Mouse (Mus musculus) limb, embryonic 12.5 days (tissue): ENCODE data around the gene Havcr2. TPM values are rescaled to one million over a fixed set of nuclear protein-coding genes. Genes with fewer than 3 reads are reported as not detected.
A peak's percentile ranks its signal among the peaks of the same experiment; 100 is the strongest.
"Not testable (repeated sequence)": the region's sequence is repeated elsewhere in the genome, so short reads cannot be mapped to it uniquely, and the experiment has no call there.

ENCODE experiments used
- ATAC-seq: fragments of 200-750 bp; cut with Nextera tagmentation; 2 replicates; pipeline ENCODE4 v1.8.0; 2017; ENCODE audit warnings: low read depth, moderate TSS enrichment; ENCODE audit not compliant: insufficient number of reproducible peaks, insufficient read depth, low FRiP score, low TSS enrichment
- H3K27ac ChIP-seq: fragments of 300-500 bp; sonication (generic); 2 replicates; pipeline ENCODE4 v1.5.1; 2016; ENCODE audit warnings: mild to moderate bottlenecking, moderate library complexity
- H3K27me3 ChIP-seq: fragments of 300-500 bp; sonication (generic); 2 replicates; pipeline ENCODE4 v1.6.1; 2016; ENCODE audit warnings: mild to moderate bottlenecking, moderate library complexity
- H3K36me3 ChIP-seq: fragments of 300-500 bp; sonication (generic); 2 replicates; pipeline ENCODE4 v1.6.1; 2016; ENCODE audit warnings: mild to moderate bottlenecking, moderate library complexity
- H3K4me1 ChIP-seq: fragments of 300-500 bp; sonication (generic); replicated peaks from 2 replicates; pipeline ENCODE4 v1.6.1; 2016
- H3K4me2 ChIP-seq: fragments of 300-500 bp; sonication (generic); 2 replicates; pipeline ENCODE4 v1.6.1; 2016; ENCODE audit warnings: mild to moderate bottlenecking, moderate library complexity
- H3K4me3 ChIP-seq: fragments of 300-500 bp; sonication (generic); replicated peaks from 2 replicates; pipeline ENCODE4 v1.5.1; 2016; ENCODE audit warnings: mild to moderate bottlenecking
- H3K9ac ChIP-seq: fragments of 300-500 bp; sonication (generic); replicated peaks from 2 replicates; pipeline ENCODE4 v1.6.1; 2016; ENCODE audit warnings: mild to moderate bottlenecking, moderate library complexity
- H3K9me3 ChIP-seq: fragments of 300-500 bp; sonication (generic); 2 replicates; pipeline ENCODE4 v1.6.1; 2016; ENCODE audit warnings: mild to moderate bottlenecking, moderate library complexity
- WGBS: fragments of 180-500 bp; shearing (Covaris S2); methylation state at CpG from one replicate; pipeline ENCODE4 v1.1.7; 2016; 5-methylcytosine and 5-hydroxymethylcytosine counted together
- polyA plus RNA-seq: library from polyadenylated mRNA; unstranded; fragments of >200 nt; fragmentation: Nextera tagmentation; extraction: Ambion mirVana; gene quantifications from 2 replicates; pipeline ENCODE4 v1.2.1, GENCODE M21; 2016

Gene Havcr2
- polyA plus RNA-seq, 1 experiment from 2014 or later: not detected

GRCm38 (mm10) chr11:46461362-46461761, 6.6 kb downstream of the Havcr2 start:
- WGBS: 55% methylated on average over 5 of the region's 5 CpGs
- no peak for ATAC-seq

DNA sequence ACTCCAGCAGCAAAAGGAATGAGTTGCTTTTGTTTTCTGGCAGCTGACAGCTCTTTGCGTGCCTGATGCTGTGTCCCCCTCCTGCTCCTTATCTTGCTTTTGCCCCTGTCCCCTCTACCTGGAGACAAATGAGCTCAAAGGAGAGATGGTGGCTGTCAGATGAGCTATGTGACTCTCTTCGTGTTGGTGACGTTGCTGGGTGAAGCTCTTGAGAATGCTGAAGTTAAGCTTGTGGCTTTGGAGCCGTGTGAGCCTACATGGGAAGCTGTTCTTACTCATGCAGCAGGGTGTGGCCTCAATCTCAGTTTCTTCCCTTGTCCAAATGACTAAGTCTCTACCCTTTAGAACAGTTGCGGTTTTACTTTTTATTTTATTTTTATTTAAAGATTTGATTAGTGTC, 7.2 kb downstream of the Havcr2 start:
- no peaks in the 10 kb centered on the region for H3K9me3 ChIP-seq
- H3K36me3 ChIP-seq: no peaks in the 10 kb centered on the region
- H3K4me1 ChIP-seq: peaks cover 14% of the 10 kb centered on the region
- no peak overlapping the region for H3K4me3 ChIP-seq
- no peaks in the 10 kb centered on the region for H3K27me3 ChIP-seq
- H3K4me2 ChIP-seq: no peak overlapping the region
- WGBS: 60% methylated on average over 5 of the region's 5 CpGs
- ATAC-seq: no peak
- H3K27ac ChIP-seq: 0 out of 2 replicates have a peak overlapping the region, but pooled peaks have one; percentile 45
- H3K9ac ChIP-seq: no peak overlapping the region

More at GRCm38 (mm10) chr11:46461362-46461761, 6.6 kb downstream of the Havcr2 start:
- peaks cover 12% of the 10 kb centered on the region for H3K4me1 ChIP-seq
- no peak overlapping the region for H3K4me3 ChIP-seq
- H3K27me3 ChIP-seq: no peaks in the 10 kb centered on the region
- no peaks in the 10 kb centered on the region for H3K9me3 ChIP-seq
- H3K4me2 ChIP-seq: no peak overlapping the region
- H3K36me3 ChIP-seq: no peaks in the 10 kb centered on the region
- no peak overlapping the region for H3K27ac ChIP-seq
- no peak overlapping the region for H3K9ac ChIP-seq

DNA sequence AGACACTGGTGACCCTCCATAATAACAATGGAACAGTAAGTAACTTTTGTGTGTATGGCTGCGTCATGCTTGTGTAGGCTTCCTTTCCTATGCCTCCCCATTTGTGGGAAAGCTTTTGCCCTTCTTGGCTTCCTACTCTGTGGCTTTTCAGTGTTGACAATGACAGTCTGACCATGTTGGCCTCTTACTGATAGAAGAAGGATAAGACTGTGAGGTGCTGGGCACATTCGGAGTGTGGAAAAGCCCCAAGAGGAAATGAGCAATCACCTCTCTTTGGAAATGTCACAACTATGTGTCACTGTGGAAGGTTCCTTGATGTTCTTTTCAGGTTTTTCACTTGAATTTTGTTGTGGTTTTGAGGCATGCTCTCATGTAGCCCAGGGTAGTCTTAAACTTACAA, 12.1 kb downstream of the Havcr2 start:
- H3K27ac ChIP-seq: no peak overlapping the region
- no peak overlapping the region for H3K9ac ChIP-seq
- H3K36me3 ChIP-seq: no peaks in the 10 kb centered on the region
- no peak overlapping the region for H3K4me2 ChIP-seq
- no peaks in the 10 kb centered on the region for H3K27me3 ChIP-seq
- H3K4me3 ChIP-seq: no peak overlapping the region
- no peak for ATAC-seq
- no peaks in the 10 kb centered on the region for H3K9me3 ChIP-seq
- WGBS: 93% methylated on average over 2 of the region's 2 CpGs
- H3K4me1 ChIP-seq: peaks cover 13% of the 10 kb centered on the region

DNA sequence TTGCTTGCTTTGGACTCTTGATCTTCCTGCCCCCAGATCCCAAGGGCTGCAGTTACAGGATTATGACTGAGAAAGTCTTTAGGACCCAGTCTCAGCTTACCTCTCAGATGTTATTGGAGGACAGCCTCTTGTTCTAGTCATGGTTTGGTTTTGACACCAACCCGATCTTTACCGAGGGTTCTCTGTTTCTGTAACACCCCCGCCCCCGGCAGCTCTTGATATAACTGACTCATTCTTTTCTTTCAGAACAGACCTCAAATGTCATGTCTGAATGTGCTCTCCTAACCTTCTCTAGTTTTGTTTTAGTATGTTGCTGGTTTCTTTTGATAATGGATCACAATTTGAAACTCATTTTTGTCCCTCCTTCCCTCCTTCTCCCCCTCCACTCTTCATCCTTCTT, 19.5 kb downstream of the Havcr2 start:
- Histone ChIP-seq H3K4me3 (no peak overlapping the region), H3K27me3 (no peaks in the 10 kb centered on the region), H3K27ac (no peak overlapping the region), H3K4me2 (no peak overlapping the region), H3K9me3 (no peaks in the 10 kb centered on the region), H3K9ac (no peak overlapping the region), H3K4me1 (no peaks in the 10 kb centered on the region), H3K36me3 (no peaks in the 10 kb centered on the region)
- no peak for ATAC-seq
- WGBS: 89% methylated on average over 4 of the region's 4 CpGs

GRCm38 (mm10) chr11:46479311-46479710, 24.6 kb downstream of the Havcr2 start:
- no peak overlapping the region for H3K4me2 ChIP-seq
- no peak overlapping the region for H3K9ac ChIP-seq
- H3K4me1 ChIP-seq: no peaks in the 10 kb centered on the region
- peaks cover 5% of the 10 kb centered on the region for H3K9me3 ChIP-seq
- no peak overlapping the region for H3K4me3 ChIP-seq
- no peak overlapping the region for H3K27ac ChIP-seq
- no peaks in the 10 kb centered on the region for H3K27me3 ChIP-seq
- H3K36me3 ChIP-seq: no peaks in the 10 kb centered on the region
- 91% methylated on average over 9 of the region's 9 CpGs for WGBS
- no peak for ATAC-seq

DNA sequence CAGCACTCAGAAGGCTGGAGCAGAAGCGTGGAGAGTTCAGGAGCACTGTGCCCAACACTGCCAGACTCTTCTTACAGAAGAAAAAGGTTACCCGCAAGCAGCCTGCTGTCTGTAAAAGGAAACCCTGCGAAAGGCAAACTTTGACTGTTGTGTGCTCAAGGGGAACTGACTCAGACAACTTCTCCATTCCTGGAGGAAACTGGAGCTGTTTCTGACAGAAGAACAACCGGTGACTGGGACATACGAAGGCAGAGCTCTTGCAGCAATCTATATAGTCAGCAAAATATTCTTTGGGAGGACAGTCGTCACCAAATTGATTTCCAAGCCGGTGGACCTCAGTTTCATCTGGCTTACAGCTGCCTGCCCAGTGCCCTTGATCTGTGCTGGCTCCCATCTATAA, 25.8 kb downstream of the Havcr2 start:
- H3K4me3 ChIP-seq: no peak overlapping the region
- no peak for ATAC-seq
- H3K9me3 ChIP-seq: peaks cover 5% of the 10 kb centered on the region
- no peaks in the 10 kb centered on the region for H3K4me1 ChIP-seq
- H3K9ac ChIP-seq: no peak overlapping the region
- no peaks in the 10 kb centered on the region for H3K36me3 ChIP-seq
- H3K27ac ChIP-seq: no peak overlapping the region
- H3K4me2 ChIP-seq: no peak overlapping the region
- WGBS: 64% methylated on average over 7 of the region's 7 CpGs
- H3K27me3 ChIP-seq: no peaks in the 10 kb centered on the region

- Histone ChIP-seq H3K4me3 (no peak overlapping the region), H3K27me3 (no peaks in the 10 kb centered on the region), H3K27ac (no peak overlapping the region), H3K4me1 (no peaks in the 10 kb centered on the region), H3K4me2 (no peak overlapping the region), H3K9me3 (no peaks in the 10 kb centered on the region), H3K36me3 (no peaks in the 10 kb centered on the region), H3K9ac (no peak overlapping the region)
- 18% methylated on average over 1 of the region's 1 CpGs for WGBS
- ATAC-seq: no peak
Observed at GRCm38 (mm10) chr11:46488231-46488630, 33.5 kb downstream of the Havcr2 start.

DNA sequence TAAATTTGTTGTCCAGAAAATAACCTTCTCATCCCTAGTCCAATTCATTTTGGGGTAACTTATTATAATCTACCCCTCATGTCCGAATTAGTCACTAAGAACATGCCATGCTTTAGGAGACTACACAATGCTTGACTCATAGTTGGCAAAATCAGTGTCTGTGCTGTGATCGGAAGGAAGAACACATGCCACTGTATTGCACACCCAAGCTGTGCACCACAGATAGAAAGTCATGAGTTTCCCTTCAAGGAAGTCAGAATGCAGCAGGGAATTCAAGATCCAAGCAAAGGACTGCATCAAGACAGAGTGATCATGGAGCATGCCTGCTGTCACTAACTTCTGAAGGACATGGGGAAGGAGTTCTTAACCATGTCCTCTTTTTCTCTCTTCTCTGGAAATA, 33.9 kb downstream of the Havcr2 start:
- Histone ChIP-seq H3K36me3 (no peaks in the 10 kb centered on the region), H3K4me2 (no peak overlapping the region), H3K4me3 (no peak overlapping the region), H3K27me3 (no peaks in the 10 kb centered on the region), H3K9ac (no peak overlapping the region), H3K9me3 (no peaks in the 10 kb centered on the region), H3K4me1 (no peaks in the 10 kb centered on the region), H3K27ac (no peak overlapping the region)
- 84% methylated on average over 2 of the region's 2 CpGs for WGBS
- ATAC-seq: no peak

DNA sequence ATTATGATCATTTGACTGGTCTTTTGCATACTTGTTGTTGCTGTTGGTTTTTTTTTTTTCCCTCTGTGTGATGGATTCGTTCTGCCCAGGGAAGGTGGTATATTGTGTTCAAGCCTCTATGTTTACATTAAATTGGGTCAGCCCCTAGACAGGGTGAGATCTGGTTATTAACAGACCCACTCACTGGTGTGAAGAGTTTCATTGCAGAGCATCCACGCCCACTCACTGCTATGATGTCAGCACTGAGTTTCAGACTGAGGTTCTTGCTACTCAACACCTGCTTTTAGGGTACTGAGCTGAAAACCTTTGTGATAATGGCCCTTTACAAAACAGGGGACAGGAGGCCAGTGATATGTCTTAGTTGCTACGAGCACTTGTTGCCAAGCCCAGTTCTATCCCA, 52.4 kb downstream of the Havcr2 start:
- H3K9me3 ChIP-seq: no peaks in the 10 kb centered on the region
- no peak for ATAC-seq
- H3K27ac ChIP-seq: no peak overlapping the region
- no peaks in the 10 kb centered on the region for H3K4me1 ChIP-seq
- WGBS: 76% methylated on average over 3 of the region's 3 CpGs
- no peak overlapping the region for H3K4me3 ChIP-seq
- no peak overlapping the region for H3K9ac ChIP-seq
- no peaks in the 10 kb centered on the region for H3K27me3 ChIP-seq
- H3K4me2 ChIP-seq: no peak overlapping the region
- H3K36me3 ChIP-seq: no peaks in the 10 kb centered on the region

GRCm38 (mm10) chr11:46509900-46510299, 55.2 kb downstream of the Havcr2 start:
- Histone ChIP-seq H3K9me3 (no peaks in the 10 kb centered on the region), H3K4me2 (no peak overlapping the region), H3K4me1 (no peaks in the 10 kb centered on the region), H3K36me3 (no peaks in the 10 kb centered on the region), H3K27me3 (no peaks in the 10 kb centered on the region), H3K4me3 (no peak overlapping the region), H3K27ac (no peak overlapping the region), H3K9ac (no peak overlapping the region)
- 98% methylated on average over 5 of the region's 5 CpGs for WGBS
- ATAC-seq: no peak

DNA sequence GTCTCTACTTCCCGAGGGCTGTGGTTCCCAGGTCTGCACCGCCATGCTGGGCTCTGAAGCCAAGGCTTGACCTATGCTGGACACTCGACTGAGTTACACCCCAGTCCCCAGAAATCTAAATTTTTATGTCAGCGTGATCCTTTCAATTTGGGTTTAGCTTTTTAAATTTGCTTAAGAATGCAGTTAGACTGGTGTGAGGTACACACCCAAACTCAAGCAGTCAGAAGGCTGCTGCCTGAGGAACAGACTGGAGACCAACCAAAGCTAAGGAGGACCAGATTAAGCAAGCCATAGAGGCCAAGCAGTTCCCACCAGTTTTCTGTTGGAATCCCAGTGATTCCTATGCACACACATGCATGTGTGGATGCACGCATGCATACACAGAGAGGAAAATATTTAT, 66.6 kb downstream of the Havcr2 start:
- not testable (repeated sequence) for H3K27me3 ChIP-seq, H3K27ac ChIP-seq, H3K4me3 ChIP-seq, H3K9ac ChIP-seq, H3K4me1 ChIP-seq, H3K9me3 ChIP-seq, ATAC-seq, H3K4me2 ChIP-seq, H3K36me3 ChIP-seq
- WGBS: 87% methylated on average over 5 of the region's 5 CpGs

DNA sequence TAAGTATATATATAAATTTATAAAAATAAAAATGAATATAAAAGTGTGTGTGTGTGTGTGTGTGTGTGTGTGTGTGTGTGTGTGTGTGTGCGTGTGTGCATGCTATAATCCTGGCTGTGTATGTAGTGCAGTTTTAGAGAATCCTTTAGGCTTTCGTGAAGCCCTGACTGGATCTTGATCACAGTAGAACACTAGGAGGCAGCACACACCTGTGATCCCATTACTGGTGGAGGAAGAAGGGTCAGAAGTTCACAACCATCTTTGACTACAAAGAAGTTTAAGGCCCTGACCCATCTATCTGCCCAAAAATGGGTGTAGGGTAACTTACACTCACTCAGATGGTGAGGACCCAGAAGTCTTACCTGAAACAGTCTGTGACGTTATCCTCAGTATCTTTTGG, 68.0 kb downstream of the Havcr2 start:
- Histone ChIP-seq H3K36me3 (no peaks in the 10 kb centered on the region), H3K27ac (no peak overlapping the region), H3K27me3 (no peaks in the 10 kb centered on the region), H3K4me3 (no peak overlapping the region), H3K9ac (no peak overlapping the region), H3K4me1 (no peaks in the 10 kb centered on the region), H3K9me3 (no peaks in the 10 kb centered on the region), H3K4me2 (no peak overlapping the region)
- WGBS: 88% methylated on average over 3 of the region's 3 CpGs
- no peak for ATAC-seq
